Mouse (Mus musculus) heart, embryonic 14.5 days (tissue): ENCODE data around the gene Glod5. TPM values are rescaled to one million over a fixed set of nuclear protein-coding genes. Genes with fewer than 3 reads are reported as not detected.
"Not testable (repeated sequence)": the region's sequence is repeated elsewhere in the genome, so short reads cannot be mapped to it uniquely, and the experiment has no call there.

Experiments
- ATAC-seq: fragments of 200-750 bp; cut with Nextera tagmentation; 2 replicates; pipeline ENCODE4 v1.8.0; 2017; ENCODE audit warnings: low read depth, moderate TSS enrichment; ENCODE audit not compliant: insufficient number of reproducible peaks, insufficient read depth, low FRiP score
- H3K27ac ChIP-seq, 2 experiments: fragments of 200-500 bp in 1 of 2; fragments of 300-500 bp in 1 of 2; sonication (generic) in 1 of 2; replicated peaks in 1 of 2; 2 replicates each; pipeline ENCODE4 v1.5.1; 2012 to 2014; ENCODE audit warnings: low read depth in 2 of 2, low read length in 2 of 2, control low read depth in 1 of 2, mild to moderate bottlenecking in 1 of 2, mixed read lengths in 1 of 2; ENCODE audit not compliant: control insufficient read depth in 1 of 2, insufficient read depth in 1 of 2
- H3K27me3 ChIP-seq: fragments of 300-500 bp; sonication (generic); 2 replicates; pipeline ENCODE4 v1.6.1; 2014; ENCODE audit warnings: mild to moderate bottlenecking, low read length, control low read depth; ENCODE audit not compliant: control insufficient read depth, insufficient read depth
- H3K36me3 ChIP-seq: fragments of 300-500 bp; sonication (generic); 2 replicates; pipeline ENCODE4 v1.6.1; 2014; ENCODE audit warnings: mild to moderate bottlenecking, control low read depth, low read length, mixed read lengths; ENCODE audit not compliant: control insufficient read depth, insufficient read depth
- H3K4me1 ChIP-seq, 2 experiments: fragments of 200-500 bp in 1 of 2; fragments of 300-500 bp in 1 of 2; sonication (generic) in 1 of 2; 2 replicates each; pipeline ENCODE4 v1.6.1; 2012 to 2014; ENCODE audit warnings: low read length in 2 of 2, control low read depth in 1 of 2, mixed read lengths in 1 of 2; ENCODE audit not compliant: control insufficient read depth in 2 of 2, insufficient read depth in 2 of 2
- H3K4me2 ChIP-seq: fragments of 300-500 bp; sonication (generic); 2 replicates; pipeline ENCODE4 v1.6.1; 2014; ENCODE audit warnings: mild to moderate bottlenecking, low read length
- H3K4me3 ChIP-seq, 2 experiments: fragments of 200-500 bp in 1 of 2; fragments of 300-500 bp in 1 of 2; sonication (generic) in 1 of 2; 2 replicates each; pipeline ENCODE4 v1.5.1; 2012 to 2014; ENCODE audit warnings: low read length in 2 of 2, mild to moderate bottlenecking in 2 of 2, control low read depth in 1 of 2, low read depth in 1 of 2, moderate library complexity in 1 of 2; ENCODE audit not compliant: control insufficient read depth in 1 of 2, insufficient read depth in 1 of 2
- H3K9ac ChIP-seq: fragments of 300-500 bp; sonication (generic); 2 replicates; pipeline ENCODE4 v1.6.1; 2014; ENCODE audit warnings: mild to moderate bottlenecking, low read length
- H3K9me3 ChIP-seq: fragments of 300-500 bp; sonication (generic); 2 replicates; pipeline ENCODE4 v1.6.1; 2016; ENCODE audit warnings: low read length, control low read depth; ENCODE audit not compliant: control insufficient read depth
- WGBS: fragments of 180-500 bp; shearing (Covaris S2); extraction: QIAGEN DNeasy Blood & Tissue Kit; methylation state at CpG from one replicate; pipeline ENCODE4 v1.1.7; 2014; 5-methylcytosine and 5-hydroxymethylcytosine counted together
- polyA plus RNA-seq: library from polyadenylated mRNA; unstranded; fragments of >200 nt; fragmentation: Nextera tagmentation; extraction: Ambion mirVana; gene quantifications from 2 replicates; pipeline ENCODE4 v1.2.1, GENCODE M21; 2014

The Glod5 gene
- polyA plus RNA-seq, result not detected in 2 replicates

DNA sequence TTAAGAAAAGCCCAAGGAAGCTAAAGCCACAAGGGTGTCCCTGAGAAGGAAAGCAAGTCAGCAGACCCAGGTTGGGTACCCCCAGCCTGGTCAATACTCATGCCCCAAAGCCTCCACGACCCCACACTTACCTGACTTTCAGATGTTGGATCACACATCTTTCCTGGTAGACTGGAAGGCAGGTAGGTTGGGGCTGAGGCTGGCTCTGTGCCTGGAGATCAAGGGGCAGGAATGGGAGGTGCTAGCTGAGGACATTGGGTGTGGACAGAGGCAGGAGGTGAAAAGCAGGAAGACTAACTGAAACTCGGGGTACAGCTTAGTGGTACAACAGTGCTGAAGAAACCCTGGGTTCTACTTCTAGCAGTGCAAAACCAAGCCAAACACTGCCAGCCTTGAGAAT, at the start of gene Glod5:
TSS of gene Glod5 (minus strand) at position 207 of the 400 bp plus-strand sequence.
- Histone ChIP-seq H3K4me3 (no peak within 1 kb of the TSS), H3K4me1 (no peaks in the 10 kb centered on the region), H3K4me2 (no peak within 1 kb of the TSS), H3K9me3 (no peaks in the 10 kb centered on the region), H3K36me3 (no peaks in the 10 kb centered on the region), H3K27me3 (no peaks in the 10 kb centered on the region), H3K9ac (no peak within 1 kb of the TSS), H3K27ac (no peak within 1 kb of the TSS)
- ATAC-seq, result no peak
- WGBS, result 66% methylated on average over 2 of the region's 2 CpGs

DNA sequence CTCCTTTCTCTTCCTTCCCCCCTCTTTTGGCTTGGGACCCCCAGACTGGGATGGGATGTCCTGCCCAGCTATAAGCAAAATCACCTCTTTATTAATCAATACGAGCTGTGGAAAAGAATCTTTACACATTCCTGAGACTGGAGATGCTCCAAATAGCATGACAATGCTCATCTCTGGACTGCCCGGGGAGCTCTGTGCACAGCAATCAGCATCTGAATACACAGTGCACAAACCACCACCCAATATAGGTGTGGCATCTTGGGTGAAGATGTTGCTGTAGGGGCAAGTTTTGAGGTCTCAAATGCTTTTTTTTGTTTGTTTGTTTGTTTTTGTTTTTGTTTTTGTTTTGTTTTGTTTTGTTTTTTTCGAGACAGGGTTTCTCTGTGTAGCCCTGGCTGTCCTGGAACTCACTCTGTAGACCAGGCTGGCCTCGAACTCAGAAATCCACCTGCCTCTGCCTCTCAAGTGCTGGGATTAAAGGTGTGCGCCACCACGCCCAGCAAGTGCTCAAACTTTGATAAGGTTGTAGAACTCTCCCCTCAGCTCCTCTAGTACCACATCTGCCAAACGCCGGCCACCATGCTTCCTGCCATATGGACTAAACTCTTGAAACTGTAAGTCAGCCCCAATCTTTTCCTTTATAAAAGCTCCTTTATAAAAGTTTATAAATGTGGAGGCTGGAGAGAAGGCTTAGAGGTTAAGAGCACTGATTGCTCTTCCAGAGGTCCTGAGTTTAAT, 32.9 kb upstream of the Glod5 start:
- H3K9ac ChIP-seq, H3K36me3 ChIP-seq, H3K27me3 ChIP-seq, ATAC-seq, H3K27ac ChIP-seq, H3K9me3 ChIP-seq, H3K4me2 ChIP-seq, H3K4me1 ChIP-seq, H3K4me3 ChIP-seq: not testable (repeated sequence)
- 74% methylated on average over 7 of the region's 8 CpGs for WGBS

DNA sequence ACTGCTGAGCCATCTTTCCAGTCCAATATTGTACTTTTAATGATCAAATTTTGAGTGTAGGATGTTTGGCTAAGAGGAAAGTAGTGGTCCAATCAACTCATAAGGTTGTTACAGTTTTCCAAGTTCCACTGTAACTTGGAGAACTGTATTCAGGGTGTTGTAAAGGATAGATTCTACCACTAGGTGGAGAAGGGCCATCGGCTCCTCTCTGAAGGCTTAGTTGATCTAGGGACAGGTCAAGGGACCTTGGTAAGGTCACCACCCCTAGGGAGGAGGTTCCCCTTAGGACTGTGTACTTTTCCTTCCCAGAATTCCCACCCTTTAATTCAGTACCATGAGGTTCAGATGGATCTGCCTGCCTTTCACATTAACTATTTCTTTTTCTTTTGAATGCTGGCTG, 14.7 kb upstream of the Glod5 start:
- Histone ChIP-seq H3K4me2 (no peak overlapping the region), H3K4me1 (no peaks in the 10 kb centered on the region), H3K4me3 (no peak overlapping the region), H3K9ac (no peak overlapping the region), H3K27me3 (no peaks in the 10 kb centered on the region), H3K9me3 (no peaks in the 10 kb centered on the region), H3K27ac (no peak overlapping the region), H3K36me3 (no peaks in the 10 kb centered on the region)
- no peak for ATAC-seq
- 43% methylated on average over 1 of the region's 1 CpGs for WGBS

DNA sequence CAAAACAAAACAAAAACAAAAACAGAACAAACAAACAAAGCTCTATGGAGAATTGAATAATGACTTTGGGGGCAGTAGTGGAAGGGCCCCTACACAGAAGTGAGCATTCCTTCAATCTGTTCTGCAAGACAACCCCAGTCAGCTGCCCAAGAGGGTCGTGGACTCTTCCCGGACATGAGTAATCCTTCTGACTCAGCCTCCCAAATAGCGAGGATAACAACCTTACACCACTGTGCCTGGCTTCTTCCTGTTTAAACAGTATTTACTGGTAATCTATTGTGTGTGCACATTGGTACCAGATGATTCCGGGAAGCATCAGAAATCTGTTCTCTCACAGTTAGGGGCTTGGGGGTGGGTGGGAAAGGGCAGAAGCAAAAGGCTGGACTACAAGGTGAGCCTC, 8.5 kb upstream of the Glod5 start:
- Histone ChIP-seq H3K4me1 (no peaks in the 10 kb centered on the region; a peak in 1 of 4 replicates), H3K4me2 (no peak overlapping the region), H3K9me3 (no peaks in the 10 kb centered on the region), H3K9ac (no peak overlapping the region), H3K27me3 (no peaks in the 10 kb centered on the region), H3K36me3 (no peaks in the 10 kb centered on the region), H3K27ac (no peak overlapping the region), H3K4me3 (no peak overlapping the region)
- WGBS, result 57% methylated on average over 4 of the region's 4 CpGs
- ATAC-seq, result no peak

DNA sequence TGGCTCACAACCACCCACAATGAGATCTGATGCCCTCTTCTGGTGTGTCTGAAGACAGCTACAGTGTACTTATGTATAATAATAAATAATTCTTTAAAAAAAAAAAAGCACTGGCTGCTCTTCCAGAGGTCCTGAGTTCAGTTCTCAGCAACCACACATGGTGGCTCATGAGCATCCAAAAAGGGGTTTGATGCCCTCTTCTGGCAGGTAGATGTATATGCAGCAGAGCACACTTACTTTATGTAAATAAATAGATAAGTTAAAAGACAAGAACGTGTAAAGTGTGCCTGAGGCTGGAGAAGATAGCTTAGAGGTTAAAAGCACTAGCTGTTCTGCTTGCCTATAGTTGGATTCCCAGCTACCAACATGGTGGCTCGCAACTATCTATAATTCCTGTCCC, 6.5 kb upstream of the Glod5 start:
- no peak overlapping the region for H3K4me3 ChIP-seq
- no peaks in the 10 kb centered on the region for H3K9me3 ChIP-seq
- no peaks in the 10 kb centered on the region; a peak in 1 of 4 replicates for H3K4me1 ChIP-seq
- no peak overlapping the region for H3K4me2 ChIP-seq
- 57% methylated on average over 2 of the region's 2 CpGs for WGBS
- H3K27me3 ChIP-seq, result no peaks in the 10 kb centered on the region
- H3K9ac ChIP-seq, result no peak overlapping the region
- H3K36me3 ChIP-seq, result no peaks in the 10 kb centered on the region
- ATAC-seq, result no peak
- no peak overlapping the region for H3K27ac ChIP-seq

DNA sequence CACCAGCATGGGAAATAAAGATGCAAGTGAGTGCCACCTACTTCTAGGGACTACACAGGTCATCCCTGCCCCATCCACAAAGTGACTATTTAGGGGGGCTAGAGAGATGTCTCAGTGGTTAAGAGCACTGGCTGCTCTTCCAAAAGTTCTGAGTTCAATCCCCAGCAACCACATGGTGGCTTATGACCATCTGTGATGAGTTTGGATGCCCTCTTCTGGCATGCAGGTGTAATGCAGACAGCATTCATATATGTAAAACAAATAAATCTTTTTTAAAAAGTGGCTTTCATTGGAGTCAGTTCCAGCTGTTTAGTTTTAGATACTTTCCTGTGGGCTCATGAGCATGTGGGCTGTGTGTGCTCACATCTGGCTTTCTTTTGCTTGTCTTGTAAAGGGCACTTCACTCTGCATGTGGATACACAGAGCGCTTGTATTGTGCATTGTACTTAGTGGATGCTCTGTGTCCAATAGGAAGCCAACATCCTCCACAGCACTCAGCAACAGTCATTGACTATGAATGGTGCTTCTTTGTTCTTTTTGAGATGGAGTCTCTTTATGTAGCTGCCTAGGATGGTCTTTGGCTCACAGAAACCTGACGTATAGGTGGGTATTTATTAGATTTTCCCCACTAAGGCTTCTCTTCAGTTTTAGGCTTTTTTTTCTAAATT, 2.0 kb upstream of the Glod5 start:
- no peak for ATAC-seq
- no peak overlapping the region for H3K9ac ChIP-seq
- H3K4me1 ChIP-seq, result no peaks in the 10 kb centered on the region

DNA sequence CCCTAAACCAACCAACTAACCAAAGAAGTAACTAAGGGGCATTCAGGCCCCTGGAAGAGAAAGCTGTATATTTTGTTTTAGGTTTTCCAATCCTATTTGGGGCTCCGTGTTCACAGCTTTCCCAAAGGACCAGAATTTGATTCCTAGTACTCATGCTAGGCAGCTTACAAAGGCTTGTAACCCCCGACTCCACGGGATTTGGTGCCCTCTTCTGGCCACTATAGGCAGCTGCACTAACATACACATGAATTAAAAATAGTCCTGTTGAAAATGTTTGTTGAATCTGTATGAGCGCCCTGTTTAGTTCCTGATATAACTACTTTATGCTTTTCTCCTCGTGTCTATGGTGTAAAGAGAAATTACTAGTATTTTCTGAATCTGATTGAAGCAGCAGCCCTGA, 1.1 kb downstream of the Glod5 start:
- Histone ChIP-seq H3K9me3 (no peaks in the 10 kb centered on the region), H3K4me2 (no peak overlapping the region), H3K4me1 (no peaks in the 10 kb centered on the region), H3K27me3 (no peaks in the 10 kb centered on the region), H3K36me3 (no peaks in the 10 kb centered on the region), H3K9ac (no peak overlapping the region), H3K4me3 (no peak overlapping the region), H3K27ac (no peak overlapping the region)
- WGBS, result 12% methylated on average over 5 of the region's 5 CpGs
- ATAC-seq, result no peak

More for the DNA sequence above, 2.0 kb upstream of the Glod5 start:
- no peaks in the 10 kb centered on the region for H3K27me3 ChIP-seq
- no peak overlapping the region for H3K4me2 ChIP-seq
- WGBS, result 93% methylated on average over 2 of the region's 2 CpGs
- H3K27ac ChIP-seq, result no peak overlapping the region
- no peaks in the 10 kb centered on the region for H3K9me3 ChIP-seq
- H3K4me3 ChIP-seq, result no peak overlapping the region
- H3K36me3 ChIP-seq, result no peaks in the 10 kb centered on the region
